Mouse (Mus musculus) hematopoietic multipotent progenitor cell, adult 10-12 weeks (in vitro differentiated cells): ENCODE measurements around the gene Klb. TPM values are rescaled to one million over a fixed set of nuclear protein-coding genes. Genes with fewer than 3 reads are reported as not detected.

Source experiments
- polyA plus RNA-seq: library from polyadenylated mRNA; stranded (reverse); fragments of >175 nt; gene quantifications from 2 replicates; pipeline ENCODE4 v1.2.3, GENCODE M21; 2012; ENCODE audit warnings: low replicate concordance

The Klb gene
- not detected in 2 replicates for polyA plus RNA-seq

GRCm38 (mm10) chr5:65348168-65348567 lies at the start of gene Klb:
Klb (plus strand) TSS chr5:65348314.

GRCm38 (mm10) chr5:65335298-65336074 lies 12.6 kb upstream of the Klb start, which contains the start of gene Rfc1:
Rfc1 (minus strand) TSS chr5:65335670.

GRCm38 (mm10) chr5:65390648-65391644 lies 42.8 kb downstream of the Klb start, which contains the start of the genes Rpl9 and Lias:
Rpl9 (minus strand) TSS chr5:65391444.
Lias (plus strand) TSS chr5:65391497.

Other genes starting within 250 kb of the Klb start
- gene Klhl5, start 240.8 kb upstream of the Klb start, polyA plus RNA-seq: 10.5 and 24.0 TPM in 2 replicates
- 0.20 and 1.3 TPM in 2 replicates for gene Wdr19, start 148.6 kb upstream of the Klb start, polyA plus RNA-seq
- 1.6 and 13.4 TPM in 2 replicates for gene Rfc1, start 12.6 kb upstream of the Klb start, polyA plus RNA-seq
- 34.9 and 96.1 TPM in 2 replicates for gene Rpl9, start 43.1 kb downstream of the Klb start, polyA plus RNA-seq
- gene Lias, start 43.2 kb downstream of the Klb start, polyA plus RNA-seq: 1.8 and 5.0 TPM in 2 replicates
- gene Ugdh, start 87.6 kb downstream of the Klb start, polyA plus RNA-seq: 3.7 and 5.6 TPM in 2 replicates
- gene Gm43552, start 144.5 kb downstream of the Klb start, polyA plus RNA-seq: 83.4 and 256 TPM in 2 replicates
- 51.7 and 181 TPM in 2 replicates for gene Smim14, start 188.9 kb downstream of the Klb start, polyA plus RNA-seq
- 45.0 and 57.3 TPM in 2 replicates for gene Ube2k, start 188.9 kb downstream of the Klb start, polyA plus RNA-seq